Mouse (Mus musculus): Measurements from ENCODE around the gene Tef.

DNA sequence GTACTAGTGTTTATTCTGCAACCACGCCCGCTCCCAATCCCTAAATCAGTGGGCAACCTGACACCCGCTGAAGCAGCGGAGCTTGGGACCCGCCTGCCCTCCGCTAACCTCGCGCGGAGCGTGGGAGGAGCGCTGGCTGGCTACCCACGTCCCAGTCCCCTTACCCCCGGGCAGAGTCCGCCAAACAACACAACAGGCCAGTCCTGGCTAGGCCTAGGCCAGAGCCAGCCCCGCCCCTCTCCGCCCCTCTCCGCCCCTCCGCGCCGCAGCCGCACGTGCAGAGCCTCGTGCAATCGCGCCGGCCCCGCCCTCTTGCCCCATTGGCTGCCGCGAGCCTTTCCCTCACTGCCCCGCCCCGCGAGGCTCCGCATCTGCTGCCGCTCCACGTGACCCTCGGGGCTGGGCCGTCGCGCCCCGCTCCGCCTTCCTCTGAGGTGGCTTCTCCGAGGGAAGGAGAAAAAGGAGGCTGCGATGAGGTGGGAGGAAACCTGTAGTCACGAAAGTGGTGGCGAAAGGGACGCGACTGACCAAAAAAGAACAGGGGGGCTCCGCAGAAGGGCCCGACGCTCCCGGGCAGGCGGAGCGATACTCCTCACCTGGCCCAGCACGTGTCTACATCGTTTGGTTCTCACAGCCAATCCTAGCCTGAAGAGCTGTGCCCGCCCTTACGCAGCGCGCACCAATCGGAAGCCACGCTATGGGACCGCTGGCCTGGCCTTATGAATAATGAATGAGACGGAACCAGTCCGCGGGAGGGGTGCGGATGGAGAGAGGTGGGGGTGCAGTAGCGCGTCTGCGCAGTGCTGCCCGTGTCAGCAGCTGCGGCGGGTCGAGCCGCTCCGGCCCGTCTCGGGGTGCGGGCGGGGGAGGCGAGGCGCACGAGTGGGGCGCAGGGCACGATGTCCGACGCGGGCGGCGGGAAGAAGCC lies 8.7 kb downstream of the Tef start:
- no peak for TF ChIP-seq CTCF (IDR thresholded peaks at IDR 0.05)
- TF ChIP-seq EP300 (IDR thresholded peaks at IDR 0.05): no peak

Data from lung, postnatal 0 days (tissue).